21 mouse cellular contexts compared by ENCODE assay signal in genomic region chr3:36136152-36136551, GRCm38 (mm10). TPM values are rescaled to one million over a fixed set of nuclear protein-coding genes. Genes with fewer than 3 reads are reported as not detected.
A peak's percentile ranks its signal among the peaks of the same experiment; 100 is the strongest.
DNase-seq lines count a peak whose midpoint lies in the region; ATAC-seq and TF ChIP-seq lines count a peak whose summit lies in the region.
"Had no signal": no experiment of that assay in that cellular context is flagged by ENCODE, and none has a peak within 500 bp of the region (broad histone marks: within the 10 kb centered on the region; RNA-seq: fewer than 3 reads in every experiment).

No protein-coding gene starts in this region.

- no peak overlapping the region for H3K9ac ChIP-seq in MEL (ENCODE audit: control insufficient read depth, low read depth, low read length, poor library complexity, severe bottlenecking)
- H3K9ac ChIP-seq in kidney, embryonic 14.5 days (ENCODE audit: low read depth, low read length): no peak overlapping the region
- H3K9ac ChIP-seq: embryonic facial prominence, embryonic 12.5 days; forebrain, embryonic 13.5 days; forebrain, embryonic 15.5 days; forebrain, postnatal 0 days had no signal

- no peak for TF ChIP-seq RAD21 in MEL (IDR thresholded peaks at IDR 0.05; ENCODE audit: low read depth, low read length)

- H3K79me2 ChIP-seq in MEL (ENCODE audit: control insufficient read depth, insufficient read depth, low read length, poor library complexity): no peaks in the 10 kb centered on the region

- no peak overlapping the region for H3K27ac ChIP-seq in MEL (ENCODE audit: control insufficient read depth, low read depth, low read length)
- H3K27ac ChIP-seq in kidney, embryonic 14.5 days (ENCODE audit: low read depth, low read length): no peak overlapping the region
- H3K27ac ChIP-seq: embryonic facial prominence, embryonic 10.5 days; embryonic facial prominence, embryonic 12.5 days; forebrain, embryonic 13.5 days; forebrain, embryonic 15.5 days had no signal

- no peak overlapping the region for H3K4me2 ChIP-seq in kidney, embryonic 14.5 days (replicated peaks; ENCODE audit: low read depth, low read length)
- H3K4me2 ChIP-seq: embryonic facial prominence, embryonic 12.5 days; forebrain, embryonic 13.5 days; forebrain, embryonic 15.5 days had no signal

- H3K27me3 ChIP-seq in MEL (ENCODE audit: control insufficient read depth in 1 of 2, insufficient read depth in 2 of 2, low read length in 2 of 2): no peaks in the 10 kb centered on the region
- no peaks in the 10 kb centered on the region for H3K27me3 ChIP-seq in kidney, embryonic 14.5 days (ENCODE audit: control insufficient read depth, insufficient read depth, low read length)
- H3K27me3 ChIP-seq: embryonic facial prominence, embryonic 12.5 days; forebrain, embryonic 13.5 days; forebrain, embryonic 15.5 days had no signal

- DNase-seq in MEL (ENCODE audit: low read depth, low spot score): peak; percentile 28
- no peak for DNase-seq in frontal cortex, postnatal 25 days (ENCODE audit: low spot score in 2 of 2)
- DNase-seq: adrenal gland, adult 2 months; adrenal gland, postnatal 10 days; adrenal gland, postnatal 25 days; B cell, adult 2 months; cerebellum, adult 11 months; cerebellum, adult 18-20 months; cerebellum, adult 8-10 months; cerebellum, adult 9-11 months; cerebellum, postnatal 14 days; cerebellum, postnatal 36 days; forebrain, postnatal 0 days had no signal

- H3K36me3 ChIP-seq in MEL (ENCODE audit: control insufficient read depth in 1 of 2, insufficient read depth in 2 of 2, low read length in 2 of 2): no peaks in the 10 kb centered on the region
- no peaks in the 10 kb centered on the region for H3K36me3 ChIP-seq in kidney, embryonic 14.5 days (ENCODE audit: control insufficient read depth, insufficient read depth, low read length)
- H3K36me3 ChIP-seq: embryonic facial prominence, embryonic 10.5 days; embryonic facial prominence, embryonic 12.5 days; forebrain, embryonic 15.5 days had no signal

- no peak overlapping the region for H3K4me3 ChIP-seq in MEL (ENCODE audit: control insufficient read depth in 1 of 2, insufficient read depth in 1 of 2, low read depth in 2 of 2, low read length in 2 of 2)
- H3K4me3 ChIP-seq in kidney, embryonic 14.5 days (ENCODE audit: low read length): no peak overlapping the region
- H3K4me3 ChIP-seq: embryonic facial prominence, embryonic 10.5 days; embryonic facial prominence, embryonic 12.5 days; forebrain, embryonic 13.5 days; forebrain, embryonic 15.5 days had no signal

- no peak for TF ChIP-seq POLR2A in MEL (IDR thresholded peaks at IDR 0.05; ENCODE audit: control insufficient read depth in 1 of 2, insufficient read depth in 1 of 2, low read depth in 1 of 2, low read length in 2 of 2, poor library complexity in 1 of 2)

- no peaks in the 10 kb centered on the region for H3K9me3 ChIP-seq in MEL (replicated peaks; ENCODE audit: insufficient read depth, low read length)
- no peaks in the 10 kb centered on the region for H3K9me3 ChIP-seq in kidney, embryonic 14.5 days (ENCODE audit: control insufficient read depth, low read length)
- H3K9me3 ChIP-seq: embryonic facial prominence, embryonic 10.5 days; embryonic facial prominence, embryonic 12.5 days; forebrain, embryonic 13.5 days; forebrain, embryonic 15.5 days had no signal

- no peak for TF ChIP-seq CTCF in MEL (IDR thresholded peaks at IDR 0.05 in 2 of 3, conservative IDR thresholded peaks at IDR 0.05 in 1 of 3; ENCODE audit: control insufficient read depth in 1 of 3, insufficient read depth in 1 of 3, low read depth in 2 of 3, low read length in 3 of 3, poor library complexity in 1 of 3, severe bottlenecking in 1 of 3)

- peak; percentile 84 for ATAC-seq in granulocyte monocyte progenitor cell, adult 5-6 weeks (replicated peaks; ENCODE audit: poor library complexity, severe bottlenecking)
- ATAC-seq in megakaryocyte progenitor cell, adult 5-6 weeks (replicated peaks; ENCODE audit: poor library complexity): peak; percentile 76
- no peak for ATAC-seq in CD4-positive, CD25-positive, alpha-beta regulatory T cell, adult 4 months
- no peak for ATAC-seq in kidney, embryonic 14.5 days (ENCODE audit: low FRiP score, low TSS enrichment)
- ATAC-seq: forebrain, embryonic 13.5 days; forebrain, embryonic 15.5 days; forebrain, postnatal 0 days had no signal

- no peak for TF ChIP-seq EP300 in MEL (IDR thresholded peaks at IDR 0.05; ENCODE audit: low read depth in 1 of 2, low read length in 2 of 2)

- H3K4me1 ChIP-seq in MEL (ENCODE audit: control insufficient read depth in 1 of 2, insufficient read depth in 2 of 2, low read length in 2 of 2): no peaks in the 10 kb centered on the region
- H3K4me1 ChIP-seq in kidney, embryonic 14.5 days (ENCODE audit: control insufficient read depth, insufficient read depth, low read length): no peaks in the 10 kb centered on the region
- H3K4me1 ChIP-seq: embryonic facial prominence, embryonic 10.5 days; embryonic facial prominence, embryonic 12.5 days; forebrain, embryonic 13.5 days; forebrain, embryonic 15.5 days had no signal

TF ChIP-seq in MEL, 35 proteins besides CTCF, POLR2A, EP300 and RAD21:
- TF ChIP-seq ETS1 (IDR thresholded peaks at IDR 0.05; ENCODE audit: low read depth, low read length): no peak

RNA-seq across cellular contexts. Expression of gene D3Ertd254e, which starts 14.7 kb away (rescaled TPM):
- total RNA-seq in MEL (2012; rRNA removed): 3.3 and 3.7 TPM in 2 replicates
- 10 to 100 TPM in 1 of 2 experiments, 1 to 10 TPM in 1; 5.4 to 29.6 TPM for polyA plus RNA-seq in MEL (2012; ENCODE audit: insufficient read depth in 1 of 2, insufficient read length in 2 of 2, low read depth in 1 of 2, low replicate concordance in 2 of 2, missing spikeins in 1 of 2)
- 4.0 and 5.3 TPM in 2 replicates for total RNA-seq in granulocyte monocyte progenitor cell, adult 5-6 weeks (2014; fragmentation: Nextera tagmentation)
- total RNA-seq in granulocyte monocyte progenitor cell, adult 5-6 weeks (2017): 4.6 and 5.5 TPM in 2 replicates
- total RNA-seq in megakaryocyte progenitor cell, adult 5-6 weeks (2015): 5.8 and 6.2 TPM in 2 replicates
- total RNA-seq in megakaryocyte progenitor cell, adult 5-6 weeks (2017): 5.2 and 6.0 TPM in 2 replicates
- polyA plus RNA-seq in CD4-positive, CD25-positive, alpha-beta regulatory T cell, adult 4 months (2017; shearing (Covaris generic)): 1 to 10 TPM; 7.5 to 7.9 TPM
- polyA plus RNA-seq in kidney, embryonic 14.5 days (2014; fragmentation: Nextera tagmentation; extraction: Ambion mirVana): 7.0 and 11.8 TPM in 2 replicates

Comparison
In these comparisons a context has a peak if more than half of its experiments do, and no peak if none do; other contexts are left out.
1. ATAC-seq: peak in granulocyte monocyte progenitor cell, adult 5-6 weeks (single experiment) and megakaryocyte progenitor cell, adult 5-6 weeks (single experiment); none in CD4-positive, CD25-positive, alpha-beta regulatory T cell, adult 4 months (single experiment) and kidney, embryonic 14.5 days (single experiment).